Mouse (Mus musculus) intestine, embryonic 14.5 days (tissue): ENCODE results near the gene Zzef1. TPM values are rescaled to one million over a fixed set of nuclear protein-coding genes. Genes with fewer than 3 reads are reported as not detected.

Experiments
- ATAC-seq: fragments of 200-750 bp; cut with Nextera tagmentation; replicated peaks from 2 replicates; pipeline ENCODE4 v1.8.0; 2017; ENCODE audit warnings: low read depth, moderate number of reproducible peaks, moderate TSS enrichment, moderate library complexity; ENCODE audit not compliant: low FRiP score, low TSS enrichment
- DNase-seq: peaks from one replicate; pipeline ENCODE4 v3.0.0-alpha.2; 2018; ENCODE audit warnings: low spot score
- H3K27ac ChIP-seq: fragments of 300-500 bp; sonication (generic); 2 replicates; pipeline ENCODE4 v1.5.1; 2014; ENCODE audit warnings: low read depth, mild to moderate bottlenecking, control low read depth
- H3K27me3 ChIP-seq: fragments of 300-500 bp; sonication (generic); replicated peaks from 2 replicates; pipeline ENCODE4 v1.6.1; 2014; ENCODE audit warnings: low read length, control low read depth; ENCODE audit not compliant: control insufficient read depth, insufficient read depth
- H3K36me3 ChIP-seq: fragments of 300-500 bp; sonication (generic); 2 replicates; pipeline ENCODE4 v1.6.1; 2014; ENCODE audit warnings: low read length, control low read depth; ENCODE audit not compliant: control insufficient read depth, insufficient read depth
- H3K4me1 ChIP-seq: fragments of 300-500 bp; sonication (generic); replicated peaks from 2 replicates; pipeline ENCODE4 v1.6.1; 2014; ENCODE audit warnings: low read length, control low read depth, mixed read lengths; ENCODE audit not compliant: control insufficient read depth, insufficient read depth
- H3K4me2 ChIP-seq: fragments of 300-500 bp; sonication (generic); 2 replicates; pipeline ENCODE4 v1.6.1; 2014; ENCODE audit warnings: low read length
- H3K4me3 ChIP-seq: fragments of 300-500 bp; sonication (generic); 2 replicates; pipeline ENCODE4 v1.5.1; 2014; ENCODE audit warnings: low read depth, low read length, control low read depth, mixed read lengths
- H3K9ac ChIP-seq: fragments of 300-500 bp; sonication (generic); 2 replicates; pipeline ENCODE4 v1.6.1; 2014; ENCODE audit warnings: mild to moderate bottlenecking, low read length
- H3K9me3 ChIP-seq: fragments of 300-500 bp; sonication (generic); 2 replicates; pipeline ENCODE4 v1.6.1; 2016; ENCODE audit warnings: low read length, control low read depth; ENCODE audit not compliant: control insufficient read depth
- WGBS: fragments of 180-500 bp; shearing (Covaris S2); extraction: QIAGEN DNeasy Blood & Tissue Kit; methylation state at CpG from one replicate; pipeline ENCODE4 v1.1.7; 2014; 5-methylcytosine and 5-hydroxymethylcytosine counted together
- polyA plus RNA-seq: library from polyadenylated mRNA; unstranded; fragments of >200 nt; fragmentation: Nextera tagmentation; extraction: Ambion mirVana; gene quantifications from 2 replicates; pipeline ENCODE4 v1.2.1, GENCODE M21; 2014

Zzef1 gene
- 12.2 and 12.8 TPM in 2 replicates for polyA plus RNA-seq

GRCm38 (mm10) chr11:72795455-72796295, at the start of gene Zzef1, which contains the start of gene Cyb5d2:
Zzef1 (plus strand) TSS chr11:72796226.
Cyb5d2 (minus strand) TSS chr11:72796142.
- Histone ChIP-seq H3K9me3 (no peaks in the 10 kb centered on the region), H3K36me3 (no peaks in the 10 kb centered on the region), H3K4me2 (peak within 1 kb of the TSS; percentile 76), H3K9ac (peak within 1 kb of the TSS; percentile 74), H3K4me3 (peak within 1 kb of the TSS; percentile 75), H3K27me3 (no peaks in the 10 kb centered on the region), H3K4me1 (no peaks in the 10 kb centered on the region; the same call in 1 of the 2 replicates), H3K27ac (peak within 1 kb of the TSS; percentile 35; the same call in 1 of the 2 replicates)
- under 1% methylated on average over 69 of the region's 69 CpGs for WGBS
- ATAC-seq: peak; percentile 97
- DNase-seq: peak; percentile 91

DNA sequence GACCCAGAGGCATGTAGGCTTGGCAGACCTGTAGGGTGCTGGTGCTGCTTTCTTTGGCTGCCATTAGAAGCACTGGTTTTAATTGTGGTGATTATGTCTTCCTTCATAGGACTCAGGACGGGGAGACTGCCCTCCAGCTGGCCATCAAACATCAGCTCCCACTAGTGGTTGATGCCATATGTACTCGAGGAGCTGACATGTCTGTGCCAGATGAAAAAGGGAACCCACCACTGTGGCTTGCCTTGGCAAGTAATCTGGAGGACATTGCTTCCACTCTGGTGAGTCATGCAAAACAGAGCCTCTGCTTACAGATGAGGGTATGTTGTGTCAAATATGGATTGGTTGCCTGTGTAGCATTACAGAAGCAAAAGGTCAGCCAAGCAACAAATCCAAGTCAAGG, 44.1 kb upstream of the Zzef1 start:
- 30% methylated on average over 2 of the region's 2 CpGs for WGBS
- ATAC-seq: no peak

DNA sequence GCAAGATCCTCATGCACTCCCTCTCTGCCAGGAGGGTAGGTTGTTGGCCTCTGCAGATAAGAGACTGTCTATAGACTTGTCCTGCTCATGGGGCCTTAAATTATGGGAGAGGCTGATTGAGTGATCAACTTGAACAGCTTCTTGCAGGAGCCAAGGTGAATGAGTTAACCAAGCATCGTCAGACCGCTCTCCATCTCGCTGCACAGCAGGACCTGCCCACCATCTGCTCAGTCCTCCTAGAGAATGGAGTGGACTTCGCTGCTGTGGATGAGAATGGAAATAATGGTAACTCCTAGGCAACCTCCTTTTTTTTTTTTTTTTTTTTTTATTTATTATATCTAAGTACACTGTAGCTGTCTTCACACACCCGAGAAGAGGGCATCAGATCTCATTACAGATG, 37.7 kb upstream of the Zzef1 start:
- Histone ChIP-seq H3K9ac (no peak overlapping the region), H3K9me3 (no peaks in the 10 kb centered on the region), H3K4me2 (no peak overlapping the region), H3K4me3 (no peak overlapping the region), H3K27me3 (no peaks in the 10 kb centered on the region), H3K36me3 (peaks cover 98% of the 10 kb centered on the region), H3K27ac (no peak overlapping the region), H3K4me1 (no peaks in the 10 kb centered on the region)
- 90% methylated on average over 5 of the region's 5 CpGs for WGBS
- no peak for ATAC-seq
- no peak for DNase-seq

More for the DNA sequence above, 44.1 kb upstream of the Zzef1 start:
- no peaks in the 10 kb centered on the region for H3K4me1 ChIP-seq
- no peak overlapping the region for H3K9ac ChIP-seq
- H3K4me2 ChIP-seq: no peak overlapping the region
- H3K36me3 ChIP-seq: peaks cover 98% of the 10 kb centered on the region
- DNase-seq: no peak
- no peak overlapping the region for H3K27ac ChIP-seq
- no peak overlapping the region for H3K4me3 ChIP-seq
- no peaks in the 10 kb centered on the region for H3K27me3 ChIP-seq
- no peaks in the 10 kb centered on the region for H3K9me3 ChIP-seq

- ATAC-seq: no peak
- 93% methylated on average over 6 of the region's 6 CpGs for WGBS
Observed at GRCm38 (mm10) chr11:72759581-72759980, 36.4 kb upstream of the Zzef1 start.

DNA sequence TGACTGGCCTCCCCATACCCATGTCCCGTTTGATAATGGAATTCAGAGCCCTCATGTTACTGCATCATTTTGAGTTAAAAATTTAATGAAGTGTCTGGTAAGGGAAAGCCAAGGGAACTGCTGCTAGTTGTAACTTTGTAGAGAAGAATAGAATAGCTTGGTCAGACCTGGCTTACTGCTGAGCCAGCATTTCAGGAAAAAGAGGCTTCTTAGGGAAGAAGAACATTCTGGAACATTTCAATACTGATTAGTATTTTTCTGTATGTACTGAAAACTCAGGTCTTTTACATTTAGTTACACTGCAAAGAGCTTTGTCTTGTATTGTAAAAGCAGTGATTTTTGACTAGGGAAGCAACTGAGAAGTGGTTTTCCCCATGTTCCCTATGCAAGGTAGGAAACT, 35.2 kb upstream of the Zzef1 start:
- ATAC-seq (no peak), DNase-seq (no peak)
- Histone ChIP-seq H3K36me3 (peaks cover 89% of the 10 kb centered on the region), H3K4me3 (no peak overlapping the region), H3K4me2 (no peak overlapping the region), H3K27ac (no peak overlapping the region), H3K9me3 (no peaks in the 10 kb centered on the region), H3K4me1 (no peaks in the 10 kb centered on the region), H3K9ac (no peak overlapping the region), H3K27me3 (no peaks in the 10 kb centered on the region)
- WGBS: 86% methylated on average over 1 of the region's 1 CpGs

More at GRCm38 (mm10) chr11:72759581-72759980, 36.4 kb upstream of the Zzef1 start:
- Histone ChIP-seq H3K27me3 (no peaks in the 10 kb centered on the region), H3K4me1 (no peaks in the 10 kb centered on the region), H3K4me3 (no peak overlapping the region), H3K9ac (no peak overlapping the region), H3K9me3 (no peaks in the 10 kb centered on the region), H3K36me3 (peaks cover 97% of the 10 kb centered on the region), H3K4me2 (no peak overlapping the region), H3K27ac (no peak overlapping the region)
- DNase-seq: no peak

- no peaks in the 10 kb centered on the region for H3K27me3 ChIP-seq
- H3K4me1 ChIP-seq: peaks cover 4% of the 10 kb centered on the region; the same call in 1 of the 2 replicates
- DNase-seq (no peak), ATAC-seq (no peak)
- H3K36me3 ChIP-seq: peaks cover 76% of the 10 kb centered on the region
- 81% methylated on average over 4 of the region's 4 CpGs for WGBS
- no peak overlapping the region for H3K9ac ChIP-seq
- H3K4me2 ChIP-seq: no peak overlapping the region
- no peaks in the 10 kb centered on the region for H3K9me3 ChIP-seq
- H3K27ac ChIP-seq: no peak overlapping the region
- no peak overlapping the region for H3K4me3 ChIP-seq
Observed at GRCm38 (mm10) chr11:72764270-72764669, 31.8 kb upstream of the Zzef1 start.

GRCm38 (mm10) chr11:72767716-72768115, 28.3 kb upstream of the Zzef1 start:
- Histone ChIP-seq H3K36me3 (peaks cover 48% of the 10 kb centered on the region), H3K4me2 (no peak overlapping the region), H3K4me1 (peaks cover 4% of the 10 kb centered on the region; the same call in 1 of the 2 replicates), H3K27ac (peak overlapping the region; percentile 70), H3K4me3 (no peak overlapping the region), H3K9ac (no peak overlapping the region), H3K9me3 (no peaks in the 10 kb centered on the region), H3K27me3 (no peaks in the 10 kb centered on the region)
- ATAC-seq: no peak
- DNase-seq: no peak
- WGBS: 90% methylated on average over 8 of the region's 8 CpGs

DNA sequence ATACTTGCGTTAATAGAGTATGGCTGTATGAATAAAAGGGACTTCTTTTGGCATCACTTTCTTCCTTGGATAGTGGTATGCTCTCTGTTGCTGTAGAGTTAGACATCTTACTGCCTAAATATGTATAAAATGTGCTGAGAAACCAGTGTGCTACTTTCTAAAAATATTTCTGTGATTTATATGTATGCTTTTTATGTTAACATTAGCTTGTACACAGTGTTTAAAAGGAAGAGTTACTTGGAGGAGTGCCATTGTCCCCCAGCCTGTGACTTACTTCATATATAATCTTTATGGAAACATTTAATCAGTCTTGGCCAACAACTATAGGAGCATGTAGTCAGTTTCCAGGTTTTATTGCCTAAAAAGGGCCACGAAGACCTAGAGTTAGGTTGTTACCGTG, 27.0 kb upstream of the Zzef1 start:
- Histone ChIP-seq H3K4me1 (peaks cover 4% of the 10 kb centered on the region; the same call in 1 of the 2 replicates), H3K9ac (no peak overlapping the region), H3K27me3 (no peaks in the 10 kb centered on the region), H3K27ac (peak overlapping the region; percentile 70), H3K36me3 (peaks cover 35% of the 10 kb centered on the region), H3K9me3 (no peaks in the 10 kb centered on the region), H3K4me2 (no peak overlapping the region), H3K4me3 (no peak overlapping the region)
- 70% methylated on average over 3 of the region's 3 CpGs for WGBS
- DNase-seq (no peak), ATAC-seq (no peak)
